Mouse (Mus musculus) liver, embryonic 13.5 days (tissue): ENCODE measurements at regions not wholly inside any gene's neighbourhood (a gene's known extent, or its start where the extent isn't known, plus 50 kb on each side); places are given as distances from the start of the nearest gene placed in this dataset.
"Not testable (repeated sequence)": the region's sequence is repeated elsewhere in the genome, so short reads cannot be mapped to it uniquely, and the experiment has no call there.

ENCODE experiments used
- ATAC-seq: fragments of 200-750 bp; cut with Nextera tagmentation; 2 replicates; pipeline ENCODE4 v1.8.0; 2017; ENCODE audit warnings: low read depth, mild to moderate bottlenecking, moderate number of reproducible peaks, moderate library complexity
- DNase-seq: peaks from one replicate; pipeline ENCODE4 v3.0.0; 2022
- H3K27ac ChIP-seq: fragments of 300-500 bp; sonication (generic); 2 replicates; pipeline ENCODE4 v1.5.1; 2015; ENCODE audit warnings: moderate library complexity, mild to moderate bottlenecking, inconsistent platforms
- H3K27me3 ChIP-seq: fragments of 300-500 bp; sonication (generic); 2 replicates; pipeline ENCODE4 v1.6.1; 2015; ENCODE audit warnings: mild to moderate bottlenecking, inconsistent platforms
- H3K36me3 ChIP-seq: fragments of 300-500 bp; sonication (generic); 2 replicates; pipeline ENCODE4 v1.6.1; 2015; ENCODE audit warnings: mild to moderate bottlenecking, inconsistent platforms
- H3K4me1 ChIP-seq: fragments of 300-500 bp; sonication (generic); replicated peaks from 2 replicates; pipeline ENCODE4 v1.6.1; 2015; ENCODE audit warnings: inconsistent platforms
- H3K4me2 ChIP-seq: fragments of 300-500 bp; sonication (generic); 2 replicates; pipeline ENCODE4 v1.6.1; 2015; ENCODE audit warnings: inconsistent platforms, mild to moderate bottlenecking, moderate library complexity
- H3K4me3 ChIP-seq: fragments of 300-500 bp; sonication (generic); replicated peaks from 2 replicates; pipeline ENCODE4 v1.5.1; 2015; ENCODE audit warnings: mild to moderate bottlenecking, inconsistent platforms
- H3K9ac ChIP-seq: fragments of 300-500 bp; sonication (generic); 2 replicates; pipeline ENCODE4 v1.6.1; 2015; ENCODE audit warnings: mild to moderate bottlenecking, inconsistent platforms
- H3K9me3 ChIP-seq: fragments of 300-500 bp; sonication (generic); replicated peaks from 2 replicates; pipeline ENCODE4 v1.6.1; 2016; ENCODE audit warnings: inconsistent platforms
- WGBS: fragments of 180-500 bp; shearing (Covaris S2); methylation state at CpG from one replicate; pipeline ENCODE4 v1.1.7; 2015; ENCODE audit not compliant: insufficient replicate concordance; 5-methylcytosine and 5-hydroxymethylcytosine counted together

DNA sequence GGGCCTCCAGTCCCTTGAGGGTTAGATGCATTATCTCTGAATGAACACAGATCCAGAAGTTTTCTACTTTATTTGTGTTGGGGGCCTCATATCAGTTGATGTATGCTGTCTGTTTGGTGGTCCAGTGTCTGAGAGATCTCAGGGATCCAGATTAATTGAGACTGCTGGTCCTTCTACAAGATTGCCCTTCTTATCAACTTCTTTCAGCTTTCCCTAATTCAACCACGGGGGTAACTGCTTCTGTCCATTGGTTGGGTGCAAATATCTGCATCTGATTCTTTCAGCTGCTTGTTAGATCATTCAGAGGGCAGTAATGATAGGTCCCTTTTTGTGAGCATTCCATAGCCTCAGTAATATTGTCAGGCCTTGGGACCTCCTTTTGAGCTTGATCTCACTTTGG, 603.4 kb downstream of the Nova1 start:
- H3K9ac ChIP-seq, H3K4me2 ChIP-seq, H3K4me1 ChIP-seq, H3K4me3 ChIP-seq, H3K36me3 ChIP-seq, H3K27ac ChIP-seq, DNase-seq, ATAC-seq, H3K27me3 ChIP-seq, H3K9me3 ChIP-seq: not testable (repeated sequence)
- WGBS = 25% methylated on average over 1 of the region's 1 CpGs

DNA sequence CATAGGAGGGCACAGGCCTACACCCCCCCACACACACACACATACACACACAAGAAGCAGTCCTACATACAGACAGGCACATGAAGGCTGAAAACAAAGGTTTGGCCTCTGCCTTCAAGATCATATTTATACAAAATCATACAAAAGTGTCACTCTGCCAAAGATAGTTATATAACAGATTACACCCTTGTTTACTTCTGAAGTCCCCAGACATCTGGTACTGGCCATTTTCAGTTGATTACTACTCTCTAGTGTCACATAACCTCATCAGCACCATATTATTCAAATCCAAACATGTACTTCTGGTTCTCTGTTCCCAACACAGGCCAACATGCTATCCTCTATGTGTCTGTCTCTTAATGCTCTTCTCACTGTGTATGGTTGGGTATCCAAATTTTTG, 619.7 kb downstream of the Nova1 start:
- no peak overlapping the region for H3K9ac ChIP-seq
- H3K4me1 ChIP-seq = no peaks in the 10 kb centered on the region
- DNase-seq (no peak), ATAC-seq (no peak)
- H3K9me3 ChIP-seq = no peaks in the 10 kb centered on the region
- H3K4me3 ChIP-seq = no peak overlapping the region
- no peaks in the 10 kb centered on the region for H3K36me3 ChIP-seq
- H3K27me3 ChIP-seq = no peaks in the 10 kb centered on the region
- H3K27ac ChIP-seq = no peak overlapping the region
- H3K4me2 ChIP-seq = no peak overlapping the region

DNA sequence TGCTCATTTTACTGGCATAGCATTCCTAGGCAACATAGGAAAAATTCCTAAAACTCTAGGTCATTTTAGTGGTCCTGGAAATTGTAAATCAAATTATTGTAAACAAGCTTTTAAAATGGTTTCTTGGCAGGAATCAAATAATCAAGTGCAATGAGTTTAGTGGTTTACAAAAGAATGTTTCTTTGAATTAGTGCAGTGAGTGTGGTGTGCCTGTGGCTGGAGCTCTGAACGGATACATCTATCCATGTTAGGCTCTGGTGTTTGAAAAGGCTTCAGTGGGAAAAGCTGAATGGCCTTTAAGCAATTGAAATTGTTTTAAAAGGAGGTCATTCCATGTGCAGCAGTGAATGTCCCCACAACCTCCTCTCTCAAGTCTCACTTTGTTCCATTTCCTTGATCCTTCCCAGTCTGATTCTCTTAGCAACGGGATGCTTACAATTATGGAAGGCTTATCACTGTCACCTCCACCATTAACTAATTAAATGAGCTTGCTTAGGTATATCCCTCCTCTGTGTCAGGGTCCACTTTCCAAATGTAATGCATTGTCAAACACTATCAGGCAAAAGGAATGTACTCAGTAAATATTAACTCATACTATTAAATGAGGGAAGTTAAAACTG, 621.1 kb downstream of the Nova1 start:
- 28% methylated on average over 2 of the region's 2 CpGs for WGBS
- no peak for ATAC-seq
- H3K4me3 ChIP-seq = no peak overlapping the region
- H3K4me2 ChIP-seq = no peak overlapping the region
- no peak for DNase-seq
- no peaks in the 10 kb centered on the region for H3K27me3 ChIP-seq
- H3K9me3 ChIP-seq = no peaks in the 10 kb centered on the region
- no peak overlapping the region for H3K27ac ChIP-seq
- H3K9ac ChIP-seq = no peak overlapping the region
- H3K36me3 ChIP-seq = no peaks in the 10 kb centered on the region
- H3K4me1 ChIP-seq = no peaks in the 10 kb centered on the region

DNA sequence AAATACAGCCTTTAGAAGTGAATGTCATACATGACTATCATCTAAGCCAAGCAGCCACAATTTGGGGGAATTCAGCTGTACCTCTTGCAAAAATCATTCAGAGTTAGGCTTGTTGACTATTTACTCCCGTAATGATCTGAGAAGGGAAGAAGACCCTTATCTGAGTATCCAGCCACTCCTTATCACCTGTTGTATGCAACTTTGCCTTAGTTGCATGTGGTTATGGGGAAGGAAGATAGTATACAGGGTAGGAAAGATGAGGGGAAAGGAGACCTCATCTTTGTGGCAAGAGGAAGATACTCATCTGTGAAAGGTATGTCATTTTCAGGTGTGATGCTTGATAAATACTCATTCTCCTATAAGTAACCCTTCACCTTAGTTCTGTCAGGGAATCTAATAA, 624.6 kb downstream of the Nova1 start:
- Histone ChIP-seq H3K27ac (no peak overlapping the region), H3K9me3 (no peaks in the 10 kb centered on the region), H3K4me1 (no peaks in the 10 kb centered on the region), H3K9ac (no peak overlapping the region), H3K4me3 (no peak overlapping the region), H3K4me2 (no peak overlapping the region), H3K27me3 (no peaks in the 10 kb centered on the region), H3K36me3 (no peaks in the 10 kb centered on the region)
- 63% methylated on average over 1 of the region's 1 CpGs for WGBS
- ATAC-seq (no peak), DNase-seq (no peak)
